Mouse (Mus musculus) B cell, adult 2 months (primary cell): ENCODE results near the gene Stil.
A peak's percentile ranks its signal among the peaks of the same experiment; 100 is the strongest.
"Not testable (repeated sequence)": the region's sequence is repeated elsewhere in the genome, so short reads cannot be mapped to it uniquely, and the experiment has no call there.

Experiments
- DNase-seq, 2 experiments: peaks; one replicate each; pipeline ENCODE4 v3.0.0; 2022

The Stil gene

GRCm38 (mm10) chr4:114999773-115000428, at the start of gene Stil:
Stil (plus strand) TSS chr4:115000159.
- peak; percentile 91 to 93 for DNase-seq

GRCm38 (mm10) chr4:114953172-114953571, 46.8 kb upstream of the Stil start:
- no peak for DNase-seq

DNA sequence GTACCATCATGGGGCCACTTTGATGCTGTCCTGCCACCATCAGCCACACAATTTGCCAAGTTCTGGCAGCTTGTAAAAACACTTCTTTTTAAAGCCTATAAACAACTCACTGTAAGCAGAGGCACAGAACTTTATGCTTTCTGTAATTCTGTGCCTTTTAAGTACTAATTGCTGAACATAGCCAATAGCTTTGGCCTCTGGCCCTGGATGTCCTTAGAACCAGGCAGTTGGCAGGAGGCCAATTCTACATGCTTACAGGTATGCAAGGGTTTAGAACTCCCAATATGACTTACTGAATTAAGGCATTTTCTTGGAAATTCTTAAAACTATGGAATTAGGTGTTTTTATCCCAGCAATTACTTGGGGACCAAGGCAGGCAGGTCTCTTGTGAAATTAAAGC, 42.6 kb upstream of the Stil start:
- DNase-seq: no peak

GRCm38 (mm10) chr4:114958231-114958630, 41.7 kb upstream of the Stil start:
- no peak for DNase-seq

- no peak for DNase-seq
These were observed 41.2 kb upstream of the Stil start for GRCm38 (mm10) chr4:114958786-114959185.

DNA sequence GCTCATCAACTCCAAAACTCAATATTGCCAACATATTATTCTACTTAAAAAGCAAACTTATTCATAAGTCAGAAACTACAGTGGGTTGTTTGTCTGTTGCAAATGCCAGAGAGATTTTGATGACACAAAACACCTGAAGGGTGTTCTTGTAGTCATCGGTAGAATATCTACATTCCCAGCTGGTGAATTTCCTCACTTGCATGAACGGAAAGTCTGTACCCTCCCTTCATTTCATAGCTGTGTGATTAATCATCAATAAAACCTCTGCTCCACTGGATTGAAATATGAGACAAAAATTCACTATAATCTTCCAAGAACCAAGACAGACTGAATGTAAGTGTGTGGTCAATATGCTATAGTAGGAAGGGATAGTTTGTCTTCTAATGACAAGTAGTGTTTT, 40.4 kb upstream of the Stil start:
- no peak for DNase-seq

- DNase-seq: not testable (repeated sequence)
These were observed 39.1 kb upstream of the Stil start for GRCm38 (mm10) chr4:114960881-114961280.

DNA sequence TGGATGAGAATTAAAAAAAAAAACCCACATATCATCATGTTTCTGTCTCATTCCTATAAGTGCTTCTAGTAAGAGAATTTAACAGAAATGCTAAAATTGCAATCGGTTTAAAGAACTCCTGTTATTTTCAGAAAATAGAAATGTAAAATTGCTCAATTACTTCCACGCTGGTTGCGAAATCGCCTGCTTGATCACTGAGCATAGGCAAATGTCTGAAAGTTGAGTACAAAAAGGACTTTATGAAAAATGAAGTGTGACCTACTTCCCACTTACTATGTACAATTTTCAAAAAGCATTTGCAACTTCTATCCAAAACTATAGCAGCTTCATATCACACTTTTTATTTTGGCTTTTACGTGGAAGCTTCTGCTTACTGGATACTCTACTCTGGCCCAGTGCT, 29.2 kb upstream of the Stil start:
- DNase-seq: no peak

GRCm38 (mm10) chr4:114973229-114973740, 26.7 kb upstream of the Stil start:
- DNase-seq: no peak

DNA sequence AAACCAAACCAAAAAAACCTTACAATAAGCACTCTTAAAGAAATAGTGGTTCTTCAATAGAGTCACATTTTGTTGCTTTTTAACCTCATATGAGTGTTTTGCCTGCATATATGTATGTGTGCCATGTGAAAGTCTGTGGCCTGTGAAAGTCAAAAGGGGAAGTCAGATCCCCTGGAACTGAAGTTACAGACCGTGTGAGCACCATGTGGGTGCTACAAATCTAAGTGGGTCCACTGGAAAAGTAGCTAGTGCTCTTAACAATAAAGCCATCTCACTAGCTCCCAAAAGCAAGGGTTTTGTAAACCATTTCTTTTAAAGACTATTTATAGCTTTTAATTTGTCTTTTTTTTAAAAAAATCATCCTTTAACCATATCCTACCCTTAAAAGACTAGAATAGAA, 17.3 kb upstream of the Stil start:
- DNase-seq: peak; percentile 31 to 41

GRCm38 (mm10) chr4:114983020-114983419, 16.9 kb upstream of the Stil start:
- no peak for DNase-seq

DNA sequence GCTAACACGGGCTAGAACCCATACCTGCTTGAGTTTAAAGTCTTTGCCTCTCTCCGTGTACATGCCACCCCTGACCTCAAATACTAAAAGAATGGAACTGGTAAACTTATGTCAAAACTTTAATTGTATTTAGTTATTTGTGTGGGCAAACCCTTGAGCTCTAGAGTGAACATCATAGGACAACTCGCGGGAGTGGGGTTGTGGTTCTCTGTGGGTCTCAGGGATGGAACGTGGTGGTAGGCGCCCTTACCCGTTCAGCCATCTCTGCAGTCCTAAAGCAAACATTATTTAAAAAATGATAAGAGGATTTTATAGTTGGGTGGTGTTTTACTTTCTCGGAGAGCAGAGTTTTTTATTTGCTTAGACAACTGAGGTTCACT, 13.8 kb upstream of the Stil start:
- DNase-seq: no peak

DNA sequence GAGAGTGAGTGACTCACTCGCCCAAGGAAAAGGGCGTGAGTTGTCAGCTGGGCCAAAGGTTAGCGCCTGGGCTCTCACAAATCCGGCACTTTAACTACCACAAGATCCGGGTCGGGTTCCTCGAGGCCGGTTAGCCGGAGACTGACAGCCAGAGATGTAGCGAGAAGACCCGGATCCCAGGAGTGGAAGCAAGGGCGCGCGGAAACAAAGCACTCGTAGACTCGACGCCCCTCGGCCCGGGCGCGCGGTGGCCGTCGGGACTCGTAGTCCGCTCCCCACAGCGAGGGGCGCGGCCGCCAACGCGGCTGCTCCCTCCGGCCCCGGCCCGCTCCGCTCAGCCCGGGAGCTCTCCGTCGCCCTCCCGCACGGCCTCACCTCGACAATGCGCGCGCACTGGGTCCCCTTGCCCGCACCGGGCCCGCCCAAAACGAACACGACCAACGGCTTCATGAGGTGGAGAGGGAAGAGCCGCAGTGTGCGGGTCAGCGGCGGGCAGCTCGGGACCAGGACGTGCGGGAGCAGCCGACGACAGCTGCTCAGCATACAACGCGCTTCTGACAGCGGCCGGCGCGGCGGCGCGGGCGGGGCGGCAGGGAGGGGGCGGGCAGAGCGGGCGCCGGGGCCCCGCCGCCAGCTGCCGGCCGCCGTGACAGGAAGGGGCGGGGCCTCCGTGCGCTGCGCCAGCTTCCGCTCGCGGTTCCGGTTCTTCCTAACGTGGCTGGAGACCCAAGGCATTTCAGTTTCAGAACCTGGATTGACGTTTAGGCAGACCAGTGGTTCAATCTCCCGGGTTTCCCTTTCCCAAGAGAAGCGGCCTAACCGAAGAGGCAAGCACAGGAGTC, 13.1 kb upstream of the Stil start, which contains the start of gene Cmpk1:
Gene Cmpk1, minus strand, starts transcription at position 651 of the 842 bp plus-strand sequence.
- peak; percentile 87 for DNase-seq

DNA sequence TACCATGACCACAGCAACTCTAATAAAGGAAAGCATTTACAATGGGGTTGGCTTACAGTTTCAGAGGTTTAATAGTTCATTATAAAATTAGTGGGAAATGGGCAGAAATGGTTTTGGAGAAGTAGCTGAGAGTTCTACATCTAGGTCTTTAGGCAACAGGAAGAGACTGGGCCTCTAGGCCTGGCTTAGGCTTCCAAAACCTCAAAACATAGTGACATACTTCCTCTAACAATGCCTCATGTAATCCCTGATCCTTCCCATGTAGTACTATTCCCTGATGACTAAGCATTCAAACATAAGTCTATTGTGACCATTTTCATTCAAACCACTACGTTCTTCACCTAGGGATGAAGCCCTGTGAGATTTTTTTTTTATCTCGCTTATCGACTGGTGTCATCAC, 5.7 kb upstream of the Stil start:
- no peak for DNase-seq

DNA sequence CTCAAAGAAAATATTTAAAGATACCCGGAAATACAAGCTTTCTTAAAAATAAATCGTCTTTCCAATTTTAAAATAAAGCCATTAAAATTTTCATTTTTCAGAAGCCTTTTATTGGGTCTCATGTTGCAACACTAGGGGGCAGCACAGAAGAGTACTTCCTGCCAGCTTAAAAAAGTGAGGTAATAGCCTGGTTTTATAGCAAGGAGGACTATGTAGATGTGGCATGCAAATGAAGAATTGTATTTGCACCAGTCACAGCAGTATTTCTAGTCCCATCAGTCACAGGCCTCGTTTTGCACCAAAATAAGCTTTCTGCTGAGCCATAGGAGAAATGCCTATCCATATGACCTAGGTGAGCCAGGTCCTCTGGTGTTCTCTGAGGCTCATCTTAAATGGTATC, 2.9 kb upstream of the Stil start:
- DNase-seq: peak; percentile 71 to 78

GRCm38 (mm10) chr4:114999445-114999772, 550 bp upstream of the Stil start:
- DNase-seq: no peak

DNA sequence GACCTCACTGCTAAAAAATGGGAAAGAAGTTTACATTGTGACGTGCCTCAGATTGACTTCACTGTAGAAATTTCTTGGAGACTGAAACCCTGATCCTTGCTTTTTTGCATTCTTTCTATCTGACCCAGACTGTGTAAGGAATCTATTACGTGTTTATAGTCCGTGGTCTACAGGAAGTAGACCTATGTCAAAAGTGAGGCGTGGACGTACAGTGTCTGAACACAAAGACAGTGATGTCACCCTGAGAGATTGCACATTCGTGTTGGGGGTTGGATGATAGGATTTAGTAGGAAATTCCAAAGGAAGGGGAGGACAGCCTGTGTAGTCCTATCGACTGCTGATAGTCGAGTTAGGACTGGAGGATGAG, 453 bp downstream of the Stil start:
- DNase-seq: no peak

GRCm38 (mm10) chr4:115014276-115014675, 14.3 kb downstream of the Stil start:
- no peak for DNase-seq

DNA sequence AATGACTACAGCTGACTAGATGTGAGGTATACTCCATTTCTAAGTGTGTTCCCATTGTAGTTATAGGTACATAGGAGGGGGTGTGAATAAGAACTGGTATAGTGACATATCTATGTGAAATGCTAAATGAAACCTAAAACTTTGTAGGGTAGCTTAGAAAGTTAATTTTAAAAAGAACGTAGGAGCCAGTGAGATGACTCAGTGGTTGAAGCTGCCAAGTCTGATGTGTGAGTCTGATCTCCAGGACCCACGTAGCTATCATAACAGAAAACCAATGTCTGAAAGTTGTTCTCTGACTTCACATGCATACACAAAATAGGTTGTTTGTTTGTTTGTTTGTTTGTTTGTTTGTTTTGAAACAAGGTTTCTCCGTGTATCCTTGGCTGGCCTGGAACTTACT, 20.0 kb downstream of the Stil start:
- no peak for DNase-seq

DNA sequence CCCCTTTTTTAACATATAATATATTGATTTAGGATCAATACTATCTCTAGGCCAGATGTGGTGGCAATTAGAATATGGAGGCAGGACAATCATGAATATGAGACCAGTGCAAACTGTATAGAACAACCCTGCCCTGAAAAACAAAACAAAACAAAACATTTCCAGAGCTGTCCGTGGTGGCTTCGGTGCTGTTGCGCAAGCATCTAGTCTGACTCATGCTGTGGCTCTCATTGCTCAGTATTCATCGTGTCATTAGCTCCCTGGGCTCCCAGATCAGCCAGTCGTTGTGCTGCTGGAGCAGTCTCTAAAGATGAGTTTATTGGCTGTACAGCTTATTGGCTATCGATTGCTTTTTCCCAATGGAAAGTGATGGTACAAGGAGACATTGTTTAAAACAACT, 35.1 kb downstream of the Stil start:
- DNase-seq: no peak

- peak; percentile 41 to 45 for DNase-seq
These were observed 38.3 kb downstream of the Stil start for GRCm38 (mm10) chr4:115038242-115038641.

- DNase-seq: no peak
These were observed 45.7 kb downstream of the Stil start for GRCm38 (mm10) chr4:115045621-115046020.

- peak; percentile 72 to 76 for DNase-seq
These were observed 47.8 kb downstream of the Stil start for GRCm38 (mm10) chr4:115047750-115048149.

DNA sequence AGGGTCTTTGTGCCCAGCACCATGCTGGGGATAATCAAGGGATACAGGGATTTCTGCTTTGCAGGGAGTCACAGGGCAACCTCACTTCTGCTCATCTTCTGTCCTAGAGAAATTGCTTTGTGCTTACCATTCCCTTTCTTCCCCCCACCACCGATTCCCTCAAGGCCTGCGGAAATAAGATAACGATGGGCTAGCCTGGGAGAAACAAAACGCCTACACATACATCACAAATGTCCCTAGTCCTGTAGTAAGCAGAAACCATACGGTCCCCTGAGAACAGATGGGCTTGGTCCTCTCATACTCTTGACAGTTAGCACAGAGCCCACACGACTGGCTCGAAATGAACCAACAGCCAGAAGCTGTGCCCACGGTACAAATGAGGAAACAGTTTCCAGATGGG, 48.2 kb downstream of the Stil start:
- no peak for DNase-seq
